Mouse (Mus musculus) gonadal fat pad, adult 2 months (tissue): ENCODE measurements around the gene Ndufaf1. TPM values are rescaled to one million over a fixed set of nuclear protein-coding genes. Genes with fewer than 3 reads are reported as not detected.

Source experiments
- DNase-seq: peaks from one replicate; pipeline ENCODE4 v3.0.0-alpha.2; 2012; ENCODE audit warnings: low read depth
- polyA plus RNA-seq: library from polyadenylated mRNA; depleted of rRNA; stranded (reverse); fragments of >200 nt; gene quantifications from 2 replicates; pipeline ENCODE4 v1.2.3, GENCODE M21; 2012; rRNA removed

Gene Ndufaf1
- polyA plus RNA-seq, 1 experiment, result 5.5 TPM

DNA sequence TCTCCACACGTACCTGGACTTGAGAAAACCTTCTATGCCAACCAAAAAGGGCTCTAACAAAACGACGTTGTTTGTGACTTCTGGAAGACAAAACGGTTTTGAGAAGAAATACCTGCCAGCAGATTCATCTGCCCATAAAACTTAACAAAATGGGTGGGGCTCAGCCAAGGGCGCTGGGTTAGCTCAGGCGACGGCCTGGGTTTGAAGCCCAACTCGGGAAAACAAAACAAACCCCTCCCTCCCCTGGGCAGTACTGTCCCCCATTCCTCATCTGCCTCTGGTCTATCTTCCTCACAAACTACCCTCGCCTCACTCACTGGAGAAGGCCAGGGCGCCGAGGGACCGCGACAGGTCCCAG is 44.8 kb downstream of the Ndufaf1 start:
- DNase-seq, result no peak

DNA sequence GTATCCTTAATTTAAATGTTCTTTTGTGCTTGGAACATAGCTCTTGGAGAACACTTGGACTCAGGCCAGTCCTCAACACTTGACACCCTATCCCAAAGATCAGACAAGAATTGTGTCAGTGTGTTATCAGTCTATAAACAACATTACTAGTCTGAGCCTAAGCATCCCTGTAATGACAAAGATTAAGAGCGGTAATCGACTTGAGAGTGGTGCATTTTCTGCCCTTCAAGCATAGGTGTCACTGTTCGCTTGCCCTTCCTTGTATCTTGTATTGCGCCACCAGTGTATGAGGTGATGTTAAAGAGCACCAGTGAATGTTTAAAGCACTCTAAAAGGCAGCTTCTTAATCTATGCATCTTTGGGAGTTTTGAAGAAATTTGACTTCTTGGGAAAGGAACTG is 55.6 kb downstream of the Ndufaf1 start:
- no peak for DNase-seq

Other genes with a start within 250 kb of the Ndufaf1 start
- 7.6 and 7.7 TPM in 2 replicates for gene Ino80, start 185.1 kb downstream of the Ndufaf1 start, polyA plus RNA-seq
- 2.1 and 2.9 TPM in 2 replicates for gene Exd1, start 115.2 kb downstream of the Ndufaf1 start, polyA plus RNA-seq
- 198 and 297 TPM in 2 replicates for gene Chp1, start 115.1 kb downstream of the Ndufaf1 start, polyA plus RNA-seq
- gene Nusap1, start 44.5 kb downstream of the Ndufaf1 start, polyA plus RNA-seq, result 0.46 and 0.53 TPM in 2 replicates
- gene Oip5, start 44.4 kb downstream of the Ndufaf1 start, polyA plus RNA-seq, result 2.2 and 2.6 TPM in 2 replicates
- gene Rtf1, start 12.2 kb upstream of the Ndufaf1 start, polyA plus RNA-seq, result 7.8 and 10.0 TPM in 2 replicates
- gene Itpka, start 79.5 kb upstream of the Ndufaf1 start, polyA plus RNA-seq, result 3.0 and 3.2 TPM in 2 replicates
- gene Ltk, start 97.6 kb upstream of the Ndufaf1 start, polyA plus RNA-seq, result 0.24 and 0.49 TPM in 2 replicates
- gene Rpap1, start 124.7 kb upstream of the Ndufaf1 start, polyA plus RNA-seq, result 11.6 and 16.2 TPM in 2 replicates
- gene Tyro3, start 134.9 kb upstream of the Ndufaf1 start, polyA plus RNA-seq, result 3.9 and 6.5 TPM in 2 replicates
- gene Mga, start 234.4 kb upstream of the Ndufaf1 start, polyA plus RNA-seq, result 25.3 and 33.5 TPM in 2 replicates